Mouse (Mus musculus) testis, adult 2 months (tissue): ENCODE results near the gene Acot7.

Source experiments
- CTCF ChIP-seq: fragments of 200-500 bp; IDR thresholded peaks from 2 replicates; pipeline ENCODE4 v1.5.1; 2012; ENCODE audit warnings: low read depth, mild to moderate bottlenecking, inconsistent platforms, low read length, moderate library complexity; ENCODE audit not compliant: control insufficient read depth, insufficient read depth, insufficient replicate concordance
- POLR2A ChIP-seq: fragments of 200-500 bp; IDR thresholded peaks from 2 replicates; pipeline ENCODE4 v1.6.1; 2012; ENCODE audit warnings: low read depth, mild to moderate bottlenecking, inconsistent platforms, low read length, moderate library complexity; ENCODE audit not compliant: control insufficient read depth

- TF ChIP-seq POLR2A (no peak), CTCF (no peak)
Observed at GRCm38 (mm10) chr4:152317631-152318033, 139.7 kb downstream of the Acot7 start.
